Mouse (Mus musculus) heart, embryonic 14.5 days (tissue): ENCODE results near the gene Psme3. TPM values are rescaled to one million over a fixed set of nuclear protein-coding genes. Genes with fewer than 3 reads are reported as not detected.

Experiments used
- ATAC-seq: fragments of 200-750 bp; cut with Nextera tagmentation; 2 replicates; pipeline ENCODE4 v1.8.0; 2017; ENCODE audit warnings: low read depth, moderate TSS enrichment; ENCODE audit not compliant: insufficient number of reproducible peaks, insufficient read depth, low FRiP score
- H3K27ac ChIP-seq, 2 experiments: fragments of 200-500 bp in 1 of 2; fragments of 300-500 bp in 1 of 2; sonication (generic) in 1 of 2; replicated peaks in 1 of 2; 2 replicates each; pipeline ENCODE4 v1.5.1; 2012 to 2014; ENCODE audit warnings: low read depth in 2 of 2, low read length in 2 of 2, control low read depth in 1 of 2, mild to moderate bottlenecking in 1 of 2, mixed read lengths in 1 of 2; ENCODE audit not compliant: control insufficient read depth in 1 of 2, insufficient read depth in 1 of 2
- H3K27me3 ChIP-seq: fragments of 300-500 bp; sonication (generic); 2 replicates; pipeline ENCODE4 v1.6.1; 2014; ENCODE audit warnings: mild to moderate bottlenecking, low read length, control low read depth; ENCODE audit not compliant: control insufficient read depth, insufficient read depth
- H3K36me3 ChIP-seq: fragments of 300-500 bp; sonication (generic); 2 replicates; pipeline ENCODE4 v1.6.1; 2014; ENCODE audit warnings: mild to moderate bottlenecking, control low read depth, low read length, mixed read lengths; ENCODE audit not compliant: control insufficient read depth, insufficient read depth
- H3K4me1 ChIP-seq, 2 experiments: fragments of 200-500 bp in 1 of 2; fragments of 300-500 bp in 1 of 2; sonication (generic) in 1 of 2; 2 replicates each; pipeline ENCODE4 v1.6.1; 2012 to 2014; ENCODE audit warnings: low read length in 2 of 2, control low read depth in 1 of 2, mixed read lengths in 1 of 2; ENCODE audit not compliant: control insufficient read depth in 2 of 2, insufficient read depth in 2 of 2
- H3K4me2 ChIP-seq: fragments of 300-500 bp; sonication (generic); 2 replicates; pipeline ENCODE4 v1.6.1; 2014; ENCODE audit warnings: mild to moderate bottlenecking, low read length
- H3K4me3 ChIP-seq, 2 experiments: fragments of 200-500 bp in 1 of 2; fragments of 300-500 bp in 1 of 2; sonication (generic) in 1 of 2; 2 replicates each; pipeline ENCODE4 v1.5.1; 2012 to 2014; ENCODE audit warnings: low read length in 2 of 2, mild to moderate bottlenecking in 2 of 2, control low read depth in 1 of 2, low read depth in 1 of 2, moderate library complexity in 1 of 2; ENCODE audit not compliant: control insufficient read depth in 1 of 2, insufficient read depth in 1 of 2
- H3K9ac ChIP-seq: fragments of 300-500 bp; sonication (generic); 2 replicates; pipeline ENCODE4 v1.6.1; 2014; ENCODE audit warnings: mild to moderate bottlenecking, low read length
- H3K9me3 ChIP-seq: fragments of 300-500 bp; sonication (generic); 2 replicates; pipeline ENCODE4 v1.6.1; 2016; ENCODE audit warnings: low read length, control low read depth; ENCODE audit not compliant: control insufficient read depth
- WGBS: fragments of 180-500 bp; shearing (Covaris S2); extraction: QIAGEN DNeasy Blood & Tissue Kit; methylation state at CpG from one replicate; pipeline ENCODE4 v1.1.7; 2014; 5-methylcytosine and 5-hydroxymethylcytosine counted together
- polyA plus RNA-seq: library from polyadenylated mRNA; unstranded; fragments of >200 nt; fragmentation: Nextera tagmentation; extraction: Ambion mirVana; gene quantifications from 2 replicates; pipeline ENCODE4 v1.2.1, GENCODE M21; 2014

The Psme3 gene
- polyA plus RNA-seq, 1 experiment from 2014 or later, result 66.5 TPM

- Histone ChIP-seq H3K4me3 (no peak overlapping the region), H3K27ac (no peak overlapping the region), H3K27me3 (no peaks in the 10 kb centered on the region), H3K4me1 (no peaks in the 10 kb centered on the region), H3K9me3 (no peaks in the 10 kb centered on the region), H3K36me3 (peaks cover 82% of the 10 kb centered on the region), H3K9ac (no peak overlapping the region), H3K4me2 (no peak overlapping the region)
- ATAC-seq, result no peak
- WGBS, result 94% methylated on average over 8 of the region's 8 CpGs
Measured at GRCm38 (mm10) chr11:101295191-101295590, 20.8 kb upstream of the Psme3 start.

DNA sequence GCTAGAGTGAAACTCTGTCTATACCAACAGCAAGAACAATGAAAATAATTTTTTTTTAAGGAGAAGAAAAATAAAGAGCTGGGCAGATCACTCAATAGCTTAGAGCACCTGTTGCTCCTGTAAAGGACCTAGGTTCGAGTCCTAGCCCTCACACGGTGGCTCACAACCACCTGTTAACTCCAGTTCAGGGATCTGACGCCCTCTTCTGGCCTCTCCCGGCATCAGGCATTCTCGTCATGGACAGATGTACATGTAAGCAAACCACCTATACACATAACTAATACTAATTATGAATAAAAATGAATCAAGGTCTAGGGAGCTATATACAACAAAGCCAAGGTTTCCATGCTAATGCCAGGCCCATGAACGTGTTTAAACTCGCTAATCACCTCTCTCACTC is 15.1 kb upstream of the Psme3 start:
- H3K9me3 ChIP-seq, result no peaks in the 10 kb centered on the region
- H3K9ac ChIP-seq, result peak overlapping the region; percentile 86
- peak overlapping the region; percentile 89 for H3K4me2 ChIP-seq
- no peak overlapping the region for H3K27ac ChIP-seq
- WGBS, result 59% methylated on average over 7 of the region's 7 CpGs
- ATAC-seq, result no peak
- peak overlapping the region; percentile 76 to 92; a peak in 3 of 4 replicates for H3K4me3 ChIP-seq
- H3K4me1 ChIP-seq, result peaks cover 8 to 10% of the 10 kb centered on the region in 2 experiments
- no peaks in the 10 kb centered on the region for H3K27me3 ChIP-seq
- H3K36me3 ChIP-seq, result peaks cover 30% of the 10 kb centered on the region

- Histone ChIP-seq H3K27ac (peak overlapping the region in 1 of 2 experiments; percentile 62; a peak in 2 of 4 replicates), H3K9ac (peak overlapping the region; percentile 86), H3K4me1 (peaks cover 8 to 10% of the 10 kb centered on the region in 2 experiments), H3K36me3 (peaks cover 30% of the 10 kb centered on the region), H3K4me2 (peak overlapping the region; percentile 89), H3K27me3 (no peaks in the 10 kb centered on the region), H3K4me3 (peak overlapping the region; percentile 76 to 92), H3K9me3 (no peaks in the 10 kb centered on the region)
- no peak for ATAC-seq
- WGBS, result 9% methylated on average over 26 of the region's 26 CpGs
Measured at GRCm38 (mm10) chr11:101301299-101302003, 14.6 kb upstream of the Psme3 start.

GRCm38 (mm10) chr11:101302004-101302798 is 13.8 kb upstream of the Psme3 start, which contains the start of gene Becn1:
Gene Becn1, minus strand, starts transcription at chr11:101302286.
- WGBS, result 6% methylated on average over 39 of the region's 39 CpGs
- H3K4me2 ChIP-seq, result peak within 1 kb of the TSS; percentile 89

GRCm38 (mm10) chr11:101307744-101308143 is 8.3 kb upstream of the Psme3 start:
- Histone ChIP-seq H3K9me3 (no peaks in the 10 kb centered on the region), H3K27me3 (no peaks in the 10 kb centered on the region), H3K9ac (no peak overlapping the region), H3K4me3 (no peak overlapping the region), H3K27ac (no peak overlapping the region), H3K36me3 (no peaks in the 10 kb centered on the region), H3K4me1 (no peaks in the 10 kb centered on the region), H3K4me2 (no peak overlapping the region)
- ATAC-seq, result no peak
- WGBS, result 23% methylated on average over 5 of the region's 5 CpGs

More at GRCm38 (mm10) chr11:101302004-101302798, 13.8 kb upstream of the Psme3 start, which contains the start of gene Becn1:
- Histone ChIP-seq H3K4me1 (peaks cover 8 to 10% of the 10 kb centered on the region in 2 experiments), H3K36me3 (peaks cover 26% of the 10 kb centered on the region), H3K27me3 (no peaks in the 10 kb centered on the region), H3K9me3 (no peaks in the 10 kb centered on the region), H3K4me3 (peak within 1 kb of the TSS; percentile 76 to 92), H3K9ac (peak within 1 kb of the TSS; percentile 86), H3K27ac (peak within 1 kb of the TSS in 1 of 2 experiments; percentile 62; a peak in 2 of 4 replicates)
- peak; percentile 85 for ATAC-seq

- no peak overlapping the region for H3K4me2 ChIP-seq
- 81% methylated on average over 3 of the region's 3 CpGs for WGBS
- no peak overlapping the region for H3K4me3 ChIP-seq
- H3K36me3 ChIP-seq, result no peaks in the 10 kb centered on the region
- ATAC-seq, result no peak
- no peaks in the 10 kb centered on the region for H3K4me1 ChIP-seq
- H3K9me3 ChIP-seq, result no peaks in the 10 kb centered on the region
- H3K27ac ChIP-seq, result no peak overlapping the region
- no peaks in the 10 kb centered on the region for H3K27me3 ChIP-seq
- no peak overlapping the region for H3K9ac ChIP-seq
Measured at GRCm38 (mm10) chr11:101311083-101311482, 4.9 kb upstream of the Psme3 start.

GRCm38 (mm10) chr11:101312150-101312549 is 3.9 kb upstream of the Psme3 start:
- Histone ChIP-seq H3K4me2 (no peak overlapping the region), H3K36me3 (0 out of 2 replicates have a peak, but pooled peaks cover 2% of the 10 kb centered on the region), H3K27me3 (no peaks in the 10 kb centered on the region), H3K9me3 (no peaks in the 10 kb centered on the region), H3K27ac (no peak overlapping the region), H3K9ac (no peak overlapping the region), H3K4me3 (no peak overlapping the region), H3K4me1 (peaks cover 0 to 5% of the 10 kb centered on the region in 2 experiments; a peak in 2 of 4 replicates)
- 49% methylated on average over 3 of the region's 3 CpGs for WGBS
- no peak for ATAC-seq
